Mouse (Mus musculus) lung, embryonic 16.5 days (tissue): ENCODE measurements around the gene March1. TPM values are rescaled to one million over a fixed set of nuclear protein-coding genes. Genes with fewer than 3 reads are reported as not detected.
A peak's percentile ranks its signal among the peaks of the same experiment; 100 is the strongest.

Experiments used
- ATAC-seq: fragments of 200-750 bp; cut with Nextera tagmentation; 2 replicates; pipeline ENCODE4 v1.8.0; 2017; ENCODE audit warnings: low read depth, mild to moderate bottlenecking, moderate library complexity
- H3K27ac ChIP-seq: fragments of 300-500 bp; sonication (generic); 2 replicates; pipeline ENCODE4 v1.5.1; 2014; ENCODE audit warnings: mild to moderate bottlenecking, control low read depth, low read length
- H3K27me3 ChIP-seq: fragments of 300-500 bp; sonication (generic); 2 replicates; pipeline ENCODE4 v1.6.1; 2014; ENCODE audit warnings: low read depth, low read length, mixed read lengths; ENCODE audit not compliant: control insufficient read depth, insufficient read depth
- H3K36me3 ChIP-seq: fragments of 300-500 bp; sonication (generic); 2 replicates; pipeline ENCODE4 v1.6.1; 2014; ENCODE audit warnings: low read length; ENCODE audit not compliant: control insufficient read depth, insufficient read depth
- H3K4me1 ChIP-seq: fragments of 300-500 bp; sonication (generic); replicated peaks from 2 replicates; pipeline ENCODE4 v1.6.1; 2014; ENCODE audit warnings: low read length, mixed read lengths; ENCODE audit not compliant: control insufficient read depth, insufficient read depth
- H3K4me2 ChIP-seq: fragments of 300-500 bp; sonication (generic); 2 replicates; pipeline ENCODE4 v1.6.1; 2014; ENCODE audit warnings: low read depth, low read length, control low read depth
- H3K4me3 ChIP-seq: fragments of 300-500 bp; sonication (generic); 2 replicates; pipeline ENCODE4 v1.5.1; 2014; ENCODE audit warnings: mild to moderate bottlenecking, low read length, control low read depth
- H3K9ac ChIP-seq: fragments of 300-500 bp; sonication (generic); 2 replicates; pipeline ENCODE4 v1.6.1; 2014; ENCODE audit warnings: low read length, control low read depth
- H3K9me3 ChIP-seq: fragments of 300-500 bp; sonication (generic); 2 replicates; pipeline ENCODE4 v1.6.1; 2016; ENCODE audit warnings: low read length; ENCODE audit not compliant: control insufficient read depth
- WGBS: fragments of 180-500 bp; shearing (Covaris S2); extraction: QIAGEN DNeasy Blood & Tissue Kit; methylation state at CpG from one replicate; pipeline ENCODE4 v1.1.7; 2014; 5-methylcytosine and 5-hydroxymethylcytosine counted together
- polyA plus RNA-seq: library from polyadenylated mRNA; unstranded; fragments of >200 nt; fragmentation: Nextera tagmentation; extraction: Ambion mirVana; gene quantifications from 2 replicates; pipeline ENCODE4 v1.2.1, GENCODE M21; 2015

The March1 gene
- polyA plus RNA-seq, 1 experiment from 2014 or later, result 0.54 TPM

GRCm38 (mm10) chr8:66490624-66491023 lies 872.9 kb downstream of the March1 start:
- Histone ChIP-seq H3K9me3 (no peaks in the 10 kb centered on the region), H3K36me3 (no peaks in the 10 kb centered on the region), H3K4me3 (no peak overlapping the region), H3K27me3 (no peaks in the 10 kb centered on the region), H3K9ac (no peak overlapping the region), H3K4me2 (no peak overlapping the region), H3K27ac (no peak overlapping the region), H3K4me1 (no peaks in the 10 kb centered on the region)
- WGBS, result 76% methylated on average over 4 of the region's 4 CpGs
- ATAC-seq, result no peak

- H3K36me3 ChIP-seq, result no peaks in the 10 kb centered on the region
- no peaks in the 10 kb centered on the region for H3K27me3 ChIP-seq
- no peak overlapping the region for H3K4me3 ChIP-seq
- no peak overlapping the region for H3K9ac ChIP-seq
- 59% methylated on average over 2 of the region's 2 CpGs for WGBS
- ATAC-seq, result no peak
- H3K27ac ChIP-seq, result no peak overlapping the region
- H3K4me2 ChIP-seq, result no peak overlapping the region
- H3K4me1 ChIP-seq, result no peaks in the 10 kb centered on the region
- no peaks in the 10 kb centered on the region for H3K9me3 ChIP-seq
Observed at GRCm38 (mm10) chr8:66494496-66494895, 876.8 kb downstream of the March1 start.

GRCm38 (mm10) chr8:66495726-66496125 lies 878.0 kb downstream of the March1 start:
- H3K9me3 ChIP-seq, result no peaks in the 10 kb centered on the region
- WGBS, result 8% methylated on average over 8 of the region's 8 CpGs
- ATAC-seq, result peak; percentile 54; the same call in 1 of the 2 replicates

GRCm38 (mm10) chr8:66496998-66497577 lies 879.4 kb downstream of the March1 start:
- Histone ChIP-seq H3K9ac (no peak overlapping the region), H3K36me3 (no peaks in the 10 kb centered on the region), H3K4me3 (no peak overlapping the region), H3K27me3 (no peaks in the 10 kb centered on the region), H3K27ac (no peak overlapping the region), H3K4me1 (no peaks in the 10 kb centered on the region), H3K4me2 (no peak overlapping the region), H3K9me3 (no peaks in the 10 kb centered on the region)
- whole genome bisulfite sequencing, result 37% methylated on average over 4 of the region's 4 CpGs
- no peak for ATAC-seq

More at GRCm38 (mm10) chr8:66495726-66496125, 878.0 kb downstream of the March1 start:
- no peaks in the 10 kb centered on the region for H3K27me3 ChIP-seq
- no peak overlapping the region for H3K9ac ChIP-seq
- H3K36me3 ChIP-seq, result no peaks in the 10 kb centered on the region
- H3K4me1 ChIP-seq, result no peaks in the 10 kb centered on the region
- no peak overlapping the region for H3K27ac ChIP-seq
- no peak overlapping the region for H3K4me2 ChIP-seq
- no peak overlapping the region for H3K4me3 ChIP-seq

GRCm38 (mm10) chr8:66503381-66503780 lies 885.7 kb downstream of the March1 start:
- ATAC-seq, result no peak
- Histone ChIP-seq H3K4me3 (no peak overlapping the region), H3K4me1 (no peaks in the 10 kb centered on the region), H3K9me3 (no peaks in the 10 kb centered on the region), H3K27ac (no peak overlapping the region), H3K27me3 (no peaks in the 10 kb centered on the region), H3K9ac (no peak overlapping the region), H3K4me2 (no peak overlapping the region), H3K36me3 (no peaks in the 10 kb centered on the region)
- whole genome bisulfite sequencing, result 53% methylated on average over 2 of the region's 2 CpGs

- Histone ChIP-seq H3K4me1 (no peaks in the 10 kb centered on the region), H3K4me3 (no peak within 1 kb of the TSS), H3K4me2 (no peak within 1 kb of the TSS), H3K36me3 (no peaks in the 10 kb centered on the region), H3K9me3 (no peaks in the 10 kb centered on the region), H3K27ac (no peak within 1 kb of the TSS), H3K9ac (no peak within 1 kb of the TSS), H3K27me3 (no peaks in the 10 kb centered on the region)
- ATAC-seq, result no peak
- 93% methylated on average over 22 of the region's 22 CpGs for WGBS
Observed at GRCm38 (mm10) chr8:66511537-66511936, 893.8 kb downstream of the March1 start, which contains the start of gene Tktl2. Gene Tktl2, plus strand, starts transcription at chr8:66511756.

- Histone ChIP-seq H3K36me3 (no peaks in the 10 kb centered on the region), H3K9ac (no peak overlapping the region), H3K27me3 (no peaks in the 10 kb centered on the region), H3K4me2 (no peak overlapping the region), H3K9me3 (no peaks in the 10 kb centered on the region), H3K4me1 (no peaks in the 10 kb centered on the region), H3K27ac (no peak overlapping the region), H3K4me3 (no peak overlapping the region)
- no peak for ATAC-seq
- 75% methylated on average over 2 of the region's 2 CpGs for WGBS
Observed at GRCm38 (mm10) chr8:66519149-66519548, 901.4 kb downstream of the March1 start.

- no peak for ATAC-seq
- Histone ChIP-seq H3K9ac (no peak overlapping the region), H3K27me3 (no peaks in the 10 kb centered on the region), H3K4me1 (no peaks in the 10 kb centered on the region), H3K27ac (no peak overlapping the region), H3K4me3 (no peak overlapping the region), H3K4me2 (no peak overlapping the region), H3K36me3 (no peaks in the 10 kb centered on the region), H3K9me3 (no peaks in the 10 kb centered on the region)
Observed at GRCm38 (mm10) chr8:66520576-66520975, 902.9 kb downstream of the March1 start.
